Mouse (Mus musculus): ENCODE measurements around the gene Tbc1d10b. TPM values are rescaled to one million over a fixed set of nuclear protein-coding genes. Genes with fewer than 3 reads are reported as not detected.

The Tbc1d10b gene
- polyA plus RNA-seq, 1 experiment from 2014 or later: 8.6 TPM

GRCm38 (mm10) chr7:127228615-127229303 is 20.5 kb upstream of the Tbc1d10b start:
- ATAC-seq (peak; percentile 37), DNase-seq (peak; percentile 91)
- Histone ChIP-seq H3K4me1 (ENCODE audit: insufficient read depth) (peaks cover 42% of the 10 kb centered on the region), H3K9ac (replicated peaks) (no peak overlapping the region), H3K4me2 (ENCODE audit: low read depth, low read length) (no peak overlapping the region), H3K27me3 (ENCODE audit: insufficient read depth, low read length) (no peaks in the 10 kb centered on the region), H3K27ac (ENCODE audit: low read depth) (peak overlapping the region; percentile 65), H3K9me3 (ENCODE audit: low read length) (no peaks in the 10 kb centered on the region), H3K4me3 (ENCODE audit: low read depth, low read length) (no peak overlapping the region), H3K36me3 (replicated peaks; ENCODE audit: insufficient read depth, low read length) (peaks cover 3% of the 10 kb centered on the region)
- WGBS (ENCODE audit: insufficient replicate concordance): 44% methylated on average over 4 of the region's 4 CpGs
- TF ChIP-seq EP300 (IDR thresholded peaks at IDR 0.05; ENCODE audit: low read depth) (no peak; the same call in 1 of the 2 replicates), CTCF (IDR thresholded peaks at IDR 0.05; ENCODE audit: low read depth) (peak; percentile 91)

- Histone ChIP-seq H3K27me3 (ENCODE audit: insufficient read depth, low read length) (no peaks in the 10 kb centered on the region), H3K9ac (replicated peaks) (peak overlapping the region; percentile 44), H3K4me2 (ENCODE audit: low read depth, low read length) (peak overlapping the region; percentile 57), H3K9me3 (ENCODE audit: low read length) (no peaks in the 10 kb centered on the region), H3K4me3 (ENCODE audit: low read depth, low read length) (peak overlapping the region; percentile 13; the same call in 1 of the 2 replicates), H3K36me3 (replicated peaks; ENCODE audit: insufficient read depth, low read length) (no peaks in the 10 kb centered on the region), H3K4me1 (ENCODE audit: insufficient read depth) (peaks cover 33% of the 10 kb centered on the region), H3K27ac (ENCODE audit: low read depth) (peak overlapping the region; percentile 89)
- WGBS (ENCODE audit: insufficient replicate concordance): 71% methylated on average over 11 of the region's 11 CpGs
- DNase-seq: no peak
- peak; percentile 84 for ATAC-seq
- TF ChIP-seq CTCF (IDR thresholded peaks at IDR 0.05; ENCODE audit: low read depth) (no peak), EP300 (IDR thresholded peaks at IDR 0.05; ENCODE audit: low read depth) (peak; percentile 88)
Observed at GRCm38 (mm10) chr7:127225147-127225995, 17.1 kb upstream of the Tbc1d10b start.

- ATAC-seq: no peak
- Histone ChIP-seq H3K27ac (ENCODE audit: low read depth) (peak overlapping the region; percentile 55), H3K9ac (replicated peaks) (no peak overlapping the region), H3K36me3 (replicated peaks; ENCODE audit: insufficient read depth, low read length) (no peaks in the 10 kb centered on the region), H3K27me3 (ENCODE audit: insufficient read depth, low read length) (no peaks in the 10 kb centered on the region), H3K4me2 (ENCODE audit: low read depth, low read length) (no peak overlapping the region), H3K9me3 (ENCODE audit: low read length) (no peaks in the 10 kb centered on the region), H3K4me1 (ENCODE audit: insufficient read depth) (peaks cover 33% of the 10 kb centered on the region), H3K4me3 (ENCODE audit: low read depth, low read length) (no peak overlapping the region)
- WGBS (ENCODE audit: insufficient replicate concordance): 89% methylated on average over 6 of the region's 6 CpGs
- DNase-seq: no peak
- TF ChIP-seq CTCF (IDR thresholded peaks at IDR 0.05; ENCODE audit: low read depth): no peak
- TF ChIP-seq EP300 (IDR thresholded peaks at IDR 0.05; ENCODE audit: low read depth): no peak
Observed at GRCm38 (mm10) chr7:127224616-127225015, 16.3 kb upstream of the Tbc1d10b start.

- peaks cover 37% of the 10 kb centered on the region for H3K4me1 ChIP-seq (ENCODE audit: insufficient read depth)
- no peaks in the 10 kb centered on the region for H3K9me3 ChIP-seq (ENCODE audit: low read length)
- no peak overlapping the region; the same call in 1 of the 2 replicates for H3K4me2 ChIP-seq (ENCODE audit: low read depth, low read length)
- TF ChIP-seq EP300 (IDR thresholded peaks at IDR 0.05; ENCODE audit: low read depth): peak; percentile 53; the same call in 1 of the 2 replicates
- no peak for TF ChIP-seq CTCF (IDR thresholded peaks at IDR 0.05; ENCODE audit: low read depth)
- no peak overlapping the region for H3K4me3 ChIP-seq (ENCODE audit: low read depth, low read length)
- peak overlapping the region; percentile 64 for H3K27ac ChIP-seq (ENCODE audit: low read depth)
- no peaks in the 10 kb centered on the region for H3K36me3 ChIP-seq (replicated peaks; ENCODE audit: insufficient read depth, low read length)
- no peaks in the 10 kb centered on the region for H3K27me3 ChIP-seq (ENCODE audit: insufficient read depth, low read length)
- ATAC-seq (peak; percentile 60), DNase-seq (no peak)
- 74% methylated on average over 6 of the region's 6 CpGs for WGBS (ENCODE audit: insufficient replicate concordance)
- no peak overlapping the region for H3K9ac ChIP-seq (replicated peaks)
Observed at GRCm38 (mm10) chr7:127223515-127224478, 15.5 kb upstream of the Tbc1d10b start.

- Histone ChIP-seq H3K4me1 (ENCODE audit: insufficient read depth) (peaks cover 44% of the 10 kb centered on the region), H3K27ac (ENCODE audit: low read depth) (peak overlapping the region; percentile 64), H3K27me3 (ENCODE audit: insufficient read depth, low read length) (no peaks in the 10 kb centered on the region), H3K9me3 (ENCODE audit: low read length) (no peaks in the 10 kb centered on the region), H3K4me3 (ENCODE audit: low read depth, low read length) (no peak overlapping the region), H3K36me3 (replicated peaks; ENCODE audit: insufficient read depth, low read length) (no peaks in the 10 kb centered on the region), H3K4me2 (ENCODE audit: low read depth, low read length) (no peak overlapping the region; the same call in 1 of the 2 replicates), H3K9ac (replicated peaks) (no peak overlapping the region)
- no peak for TF ChIP-seq CTCF (IDR thresholded peaks at IDR 0.05; ENCODE audit: low read depth)
- no peak for TF ChIP-seq EP300 (IDR thresholded peaks at IDR 0.05; ENCODE audit: low read depth)
- no peak for ATAC-seq
- 96% methylated on average over 3 of the region's 3 CpGs for WGBS (ENCODE audit: insufficient replicate concordance)
- no peak for DNase-seq
Observed at GRCm38 (mm10) chr7:127223106-127223505, 14.8 kb upstream of the Tbc1d10b start.
